Mouse (Mus musculus) megakaryocyte, embryonic 14.5 days (primary cell): Measurements from ENCODE around the gene Itgb2l.

ENCODE experiments used
- FLI1 ChIP-seq: IDR thresholded peaks from 2 replicates; pipeline ENCODE4 v1.6.1; 2012; ENCODE audit warnings: low read length, inconsistent platforms, mixed read lengths
- GATA1 ChIP-seq: IDR thresholded peaks from 3 replicates; pipeline ENCODE4 v1.6.1; 2012; ENCODE audit warnings: mixed read lengths, low read length, inconsistent platforms, borderline replicate concordance

DNA sequence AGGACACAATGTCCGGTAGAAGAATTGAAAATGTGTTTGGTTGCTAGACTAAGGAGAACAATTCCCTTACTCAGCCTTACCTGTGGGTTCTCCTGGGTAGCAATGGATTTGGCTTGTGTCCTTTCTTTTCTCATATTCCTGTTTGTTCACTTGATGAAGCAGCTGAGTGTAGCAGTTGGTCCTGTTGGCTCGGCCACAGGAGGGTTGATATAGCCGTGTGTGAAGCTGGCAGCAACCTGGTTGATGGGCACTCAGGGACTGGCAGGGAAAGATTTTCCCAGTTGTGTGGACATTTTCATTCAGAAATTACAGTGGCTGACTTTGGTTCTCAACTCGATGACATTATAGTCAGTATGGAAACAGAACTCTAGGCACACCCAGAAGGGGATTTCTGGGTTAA, 38.4 kb upstream of the Itgb2l start:
- no peak for TF ChIP-seq GATA1
- TF ChIP-seq FLI1 = no peak
